Mouse (Mus musculus): Measurements from ENCODE around the gene Aplp2.

- TF ChIP-seq CTCF (IDR thresholded peaks at IDR 0.05; ENCODE audit: low read depth, low read length) = no peak
- TF ChIP-seq GATA1 (IDR thresholded peaks at IDR 0.05; ENCODE audit: borderline replicate concordance, low read length) = no peak
- TF ChIP-seq TAL1 (conservative IDR thresholded peaks at IDR 0.05; ENCODE audit: low read depth, low read length) = peak; percentile 94
- TF ChIP-seq POLR2AphosphoS5 (IDR thresholded peaks at IDR 0.05; ENCODE audit: insufficient replicate concordance, low read depth, low read length) = no peak
- no peak for TF ChIP-seq GATA2 (IDR thresholded peaks at IDR 0.05; ENCODE audit: borderline replicate concordance, low read depth, low read length)
Observed at GRCm38 (mm10) chr9:31254697-31255004, 43.0 kb upstream of the Aplp2 start.
